Mouse (Mus musculus): ENCODE data around the gene Zswim9.

- TF ChIP-seq CTCF (IDR thresholded peaks at IDR 0.05; ENCODE audit: low read depth, low read length) = no peak
- TF ChIP-seq POLR2A (IDR thresholded peaks at IDR 0.05; ENCODE audit: extremely low read depth, insufficient read depth, low read length) = no peak
Observed at GRCm38 (mm10) chr7:13212720-13213119, 65.8 kb downstream of the Zswim9 start, which contains the start of gene Vmn1r89.

Data from liver, adult 2 months (tissue).